Mouse (Mus musculus): ENCODE measurements around the gene Rnf128. TPM values are rescaled to one million over a fixed set of nuclear protein-coding genes. Genes with fewer than 3 reads are reported as not detected.

The Rnf128 gene
- total RNA-seq, 1 experiment from 2014 or later = 31.2 TPM

- DNase-seq = peak; percentile 6
Measured at GRCm38 (mm10) chrX:139622071-139622470, 59.0 kb downstream of the Rnf128 start.

GRCm38 (mm10) chrX:139634758-139635157, 71.6 kb downstream of the Rnf128 start:
- no peak for DNase-seq

GRCm38 (mm10) chrX:139639744-139640143, 76.6 kb downstream of the Rnf128 start:
- DNase-seq = no peak

- no peak for DNase-seq
Measured at GRCm38 (mm10) chrX:139640418-139640817, 77.3 kb downstream of the Rnf128 start.

DNA sequence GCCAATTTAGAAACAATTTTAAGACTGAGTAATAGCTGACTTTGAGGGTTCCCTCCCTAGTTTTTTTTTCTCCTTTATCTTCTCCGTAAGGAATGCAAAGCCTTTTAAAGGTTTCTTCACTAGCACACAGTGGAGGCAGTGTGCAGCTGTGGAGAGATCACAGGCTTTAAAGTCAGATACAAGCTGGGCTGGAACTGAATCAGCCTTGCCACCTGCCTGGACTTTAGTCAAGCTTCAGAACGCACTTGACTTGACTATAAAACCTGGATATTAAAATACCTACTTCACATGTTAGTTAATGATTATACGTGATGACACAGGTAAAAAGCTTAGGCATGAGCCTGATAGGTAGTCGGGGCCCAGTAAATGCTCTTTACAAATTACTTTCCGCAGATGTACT, 89.1 kb downstream of the Rnf128 start:
- no peak for DNase-seq

- no peak for DNase-seq
Measured at GRCm38 (mm10) chrX:139653292-139653691, 90.2 kb downstream of the Rnf128 start.

- DNase-seq = no peak
Measured at GRCm38 (mm10) chrX:139654350-139655063, 91.4 kb downstream of the Rnf128 start.

- no peak for DNase-seq
Measured at GRCm38 (mm10) chrX:139662111-139662510, 99.0 kb downstream of the Rnf128 start.

DNA sequence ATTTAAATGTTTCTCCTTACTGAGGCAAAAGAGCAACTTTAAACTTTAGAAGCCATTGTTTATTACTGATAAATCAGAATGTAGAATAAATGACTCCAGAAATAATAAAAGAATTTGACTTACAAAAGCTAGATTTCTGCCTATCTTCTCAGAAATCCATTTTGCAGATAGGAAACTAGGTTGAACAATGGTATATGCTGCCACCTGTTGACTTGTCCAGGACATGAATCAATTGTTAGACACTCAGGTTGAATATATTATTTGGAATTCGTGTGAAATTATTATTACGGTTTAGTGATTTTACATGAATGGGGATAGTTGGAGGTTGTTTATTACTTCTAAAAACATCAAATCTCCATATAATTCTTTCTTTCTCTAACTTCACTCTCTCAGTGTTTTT, 102.7 kb downstream of the Rnf128 start:
- DNase-seq = no peak

DNA sequence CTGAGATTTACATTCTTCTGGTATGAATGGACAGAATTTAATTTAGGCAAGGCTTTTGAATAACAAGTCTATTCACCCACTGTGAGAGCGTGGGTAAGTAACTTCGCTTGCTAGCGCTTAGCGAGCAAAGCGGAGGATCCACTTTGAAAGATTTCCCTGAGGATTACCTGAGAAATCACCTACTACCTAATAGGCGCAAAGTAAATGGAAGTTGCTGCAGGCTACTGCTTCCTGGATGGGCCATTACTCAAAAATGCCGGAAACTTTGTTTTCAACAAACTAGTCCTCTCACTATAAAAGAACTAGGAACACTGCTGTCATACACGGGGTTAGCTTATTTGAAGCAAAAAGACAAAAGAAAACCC, 121.3 kb downstream of the Rnf128 start:
- DNase-seq = no peak

GRCm38 (mm10) chrX:139684775-139685695, 121.9 kb downstream of the Rnf128 start, which contains the start of gene Tbc1d8b:
TSS of gene Tbc1d8b (plus strand) at chrX:139684996.
- DNase-seq = peak; percentile 80

DNA sequence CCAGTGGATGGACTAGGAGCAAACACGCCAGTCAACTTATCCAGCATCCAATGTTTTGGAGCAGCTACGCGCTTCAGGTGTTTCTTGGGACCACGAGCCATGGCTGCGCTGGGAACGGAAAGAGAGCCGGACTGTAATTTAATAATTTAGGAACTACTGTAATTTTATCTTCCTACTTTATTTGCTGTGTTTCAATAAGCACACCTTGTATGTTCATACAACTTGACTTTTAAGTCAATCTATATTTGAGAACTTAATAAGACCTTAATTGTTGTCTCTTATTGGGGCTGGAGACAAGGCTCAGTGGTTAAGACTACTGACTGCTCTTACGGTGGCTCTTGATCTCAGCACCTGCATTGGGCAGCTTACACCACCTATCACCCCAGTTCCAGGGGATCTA, 151.3 kb downstream of the Rnf128 start, which contains the start of gene Gm15013:
Gm15013 (minus strand) TSS at position 101 of the 400 bp plus-strand sequence.
- no peak for DNase-seq

GRCm38 (mm10) chrX:139722350-139722749, 159.2 kb downstream of the Rnf128 start:
- no peak for DNase-seq

Other genes starting within 250 kb of the Rnf128 start
- gene Trap1a, start 229.6 kb upstream of the Rnf128 start, total RNA-seq (2021) = not detected in 2 replicates
- gene D330045A20Rik, start 82.9 kb upstream of the Rnf128 start, total RNA-seq (2021) = 0.49 and 0.78 TPM in 2 replicates
- gene Tbc1d8b, start 121.7 kb downstream of the Rnf128 start, total RNA-seq (2021) = 9.1 and 9.5 TPM in 2 replicates
- gene Gm15013, start 151.2 kb downstream of the Rnf128 start, total RNA-seq (2021) = not detected in 2 replicates
- not detected in 2 replicates for gene Ripply1, start 219.0 kb downstream of the Rnf128 start, total RNA-seq (2021)
- gene Cldn2, start 237.5 kb downstream of the Rnf128 start, total RNA-seq (2021) = 0.23 and 1.9 TPM in 2 replicates

Data from adrenal gland, postnatal 14 days (tissue).